Mouse (Mus musculus) megakaryocyte, embryonic 14.5 days (primary cell): ENCODE results near the gene Lag3.

Experiments used
- FLI1 ChIP-seq: IDR thresholded peaks from 2 replicates; pipeline ENCODE4 v1.6.1; 2012; ENCODE audit warnings: low read length, inconsistent platforms, mixed read lengths
- GATA1 ChIP-seq: IDR thresholded peaks from 3 replicates; pipeline ENCODE4 v1.6.1; 2012; ENCODE audit warnings: mixed read lengths, low read length, inconsistent platforms, borderline replicate concordance

DNA sequence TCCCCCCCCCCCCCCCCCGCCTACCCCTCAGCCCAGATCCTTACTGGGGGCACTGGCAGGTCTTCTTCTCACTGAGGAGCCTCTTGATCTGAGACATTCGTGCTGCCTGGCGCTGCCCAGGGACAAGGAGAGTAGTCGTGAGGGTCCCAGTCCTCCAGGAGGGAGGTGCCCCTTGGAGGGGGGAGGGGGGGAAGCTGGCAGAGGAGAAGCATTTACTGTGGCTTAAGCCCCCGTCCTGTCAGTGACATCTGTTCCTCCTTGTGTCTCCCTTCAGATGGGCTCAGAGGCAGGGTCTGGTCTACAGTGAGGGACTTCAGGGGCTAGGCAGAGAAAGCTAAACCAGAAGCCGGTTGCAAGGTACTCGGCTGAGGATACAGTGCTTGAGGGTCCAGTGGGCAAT lies 44.9 kb downstream of the Lag3 start:
- no peak for TF ChIP-seq GATA1
- no peak for TF ChIP-seq FLI1
